Comparison of ENCODE assay signal across 25 mouse cellular contexts in the genomic region with DNA sequence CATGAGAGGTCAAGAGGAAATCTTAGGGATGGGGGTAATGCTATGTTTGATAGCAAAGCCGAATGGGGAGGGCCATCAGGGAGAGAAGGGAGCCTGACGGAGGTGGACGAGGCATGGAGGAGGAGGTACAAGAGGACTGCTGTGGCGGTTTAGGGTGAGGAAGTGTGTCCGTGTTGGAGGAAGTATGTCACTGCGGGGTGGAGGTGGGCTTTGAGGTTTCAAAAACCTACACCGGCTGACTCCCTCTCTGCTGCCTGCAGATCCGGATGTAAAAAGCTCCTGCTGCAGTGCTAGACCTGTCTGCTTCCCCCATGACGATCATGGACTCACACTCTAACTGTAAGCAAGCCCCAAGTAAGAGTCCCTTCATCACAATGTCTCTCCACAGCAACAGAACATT. TPM values are rescaled to one million over a fixed set of nuclear protein-coding genes. Genes with fewer than 3 reads are reported as not detected.
DNase-seq lines count a peak whose midpoint lies in the region; ATAC-seq and TF ChIP-seq lines count a peak whose summit lies in the region.
"Had no signal": no experiment of that assay in that cellular context is flagged by ENCODE, and none has a peak within 500 bp of the region (broad histone marks: within the 10 kb centered on the region; RNA-seq: fewer than 3 reads in every experiment).

No protein-coding gene starts in this region.

- no peaks in the 10 kb centered on the region; the same call in 1 of the 2 replicates for H3K27me3 ChIP-seq in testis, adult 2 months (ENCODE audit: control insufficient read depth, insufficient read depth, low read length)
- H3K27me3 ChIP-seq: CH12.LX, Patski had no signal

- no peak for TF ChIP-seq POLR2A in testis, adult 2 months (IDR thresholded peaks at IDR 0.05; ENCODE audit: control insufficient read depth, low read depth, low read length)

- H3K36me3 ChIP-seq in testis, adult 2 months (ENCODE audit: control insufficient read depth, insufficient read depth, low read length): no peaks in the 10 kb centered on the region
- H3K36me3 ChIP-seq: embryonic facial prominence, embryonic 10.5 days; forebrain, embryonic 15.5 days; heart, embryonic 12.5 days; hindbrain, embryonic 12.5 days had no signal

- ATAC-seq in hematopoietic stem cell, adult 5-6 weeks (replicated peaks in 1 of 2; ENCODE audit: insufficient read depth in 1 of 2, low FRiP score in 2 of 2, low TSS enrichment in 1 of 2, low read depth in 1 of 2, poor library complexity in 2 of 2, severe bottlenecking in 2 of 2): peak; percentile 91 to 98
- ATAC-seq: activated CD4-positive, CD25-positive, alpha-beta regulatory T cell, adult 4 months; forebrain, embryonic 15.5 days; hindbrain, embryonic 16.5 days; Patski had no signal

- no peak overlapping the region for H3K27ac ChIP-seq in testis, adult 2 months (ENCODE audit: control insufficient read depth, insufficient read depth, low read depth, low read length)
- H3K27ac ChIP-seq: embryonic facial prominence, embryonic 10.5 days; forebrain, embryonic 15.5 days; hindbrain, embryonic 12.5 days had no signal

- H3K4me3 ChIP-seq in testis, adult 2 months (ENCODE audit: control insufficient read depth, low read depth, low read length): peak overlapping the region; percentile 65
- H3K4me3 ChIP-seq: embryonic facial prominence, embryonic 10.5 days; erythroblast, embryonic 14.5 days; forebrain, embryonic 15.5 days; heart, embryonic 12.5 days; hindbrain, embryonic 12.5 days had no signal

- no peak for DNase-seq in testis, postnatal 10 days (ENCODE audit: low spot score)
- peak; percentile 52 for DNase-seq in thymus, postnatal 0 days (ENCODE audit: low spot score)
- peak; percentile 36 for DNase-seq in thymus, postnatal 4 days
- DNase-seq in urinary bladder, adult 2 months (ENCODE audit: low spot score): no peak
- no peak for DNase-seq in embryo, embryonic 10 days (ENCODE audit: low spot score)
- no peak for DNase-seq in ovary, postnatal 14 days (ENCODE audit: low spot score)
- DNase-seq: adrenal gland, postnatal 14 days; cerebellum, adult 11-12 months; cerebellum, adult 9-10 months; cerebellum, postnatal 25 days; gastrocnemius, postnatal 10 days had no signal

- H3K4me1 ChIP-seq in testis, adult 2 months (ENCODE audit: control insufficient read depth, insufficient read depth, low read length): peaks cover 4% of the 10 kb centered on the region; the same call in 1 of the 2 replicates

- TF ChIP-seq CTCF in testis, adult 2 months (IDR thresholded peaks at IDR 0.05; ENCODE audit: control insufficient read depth, insufficient read depth, insufficient replicate concordance, low read depth, low read length): no peak

RNA-seq across cellular contexts. Expression of gene Tekt5, which starts 2.7 kb away (rescaled TPM):
- polyA plus RNA-seq in testis, adult 2 months (2012; rRNA removed): 224 and 226 TPM in 2 replicates
- not detected in 2 replicates for total RNA-seq in hematopoietic stem cell, adult 5-6 weeks (2017)
- 1.3 and 1.6 TPM in 2 replicates for polyA plus RNA-seq in thymus, postnatal 0 days (2015; fragmentation: Nextera tagmentation; extraction: Ambion mirVana)
- polyA plus RNA-seq in urinary bladder, adult 2 months (2012; rRNA removed): 1.3 and 1.4 TPM in 2 replicates
- total RNA-seq: adrenal gland, adult 18-20 months; adrenal gland, postnatal 14 days; CH12.LX; heart, postnatal 25 days had no signal
- polyA plus RNA-seq: activated CD4-positive, CD25-positive, alpha-beta regulatory T cell, adult 4 months; erythroblast, embryonic 14.5 days; forebrain, embryonic 11.5 days; Patski had no signal

RNA-seq across cellular contexts. Expression of gene Nubp1, which starts 19.2 kb away (rescaled TPM):
- polyA plus RNA-seq in testis, adult 2 months (2012; rRNA removed): 19.0 and 20.6 TPM in 2 replicates
- total RNA-seq in hematopoietic stem cell, adult 5-6 weeks (2017): 35.9 and 42.6 TPM in 2 replicates
- polyA plus RNA-seq in thymus, postnatal 0 days (2015; fragmentation: Nextera tagmentation; extraction: Ambion mirVana): 87.5 and 87.9 TPM in 2 replicates
- polyA plus RNA-seq in urinary bladder, adult 2 months (2012; rRNA removed): 24.2 and 31.7 TPM in 2 replicates

RNA-seq across cellular contexts. Expression of gene Tvp23a, which starts 54.6 kb away (rescaled TPM):
- 0.30 and 0.37 TPM in 2 replicates for polyA plus RNA-seq in testis, adult 2 months (2012; rRNA removed)
- 0.19 TPM in 1 of 2 replicates, not detected in the other for total RNA-seq in hematopoietic stem cell, adult 5-6 weeks (2017)
- polyA plus RNA-seq in thymus, postnatal 0 days (2015; fragmentation: Nextera tagmentation; extraction: Ambion mirVana): 3.1 and 3.6 TPM in 2 replicates
- 4.9 and 6.1 TPM in 2 replicates for polyA plus RNA-seq in urinary bladder, adult 2 months (2012; rRNA removed)
- polyA plus RNA-seq: erythroblast, embryonic 14.5 days had no signal

Comparison
In these comparisons a context has a peak if more than half of its experiments do, and no peak if none do; other contexts are left out.
1. DNase-seq: peak in thymus, postnatal 0 days (single experiment) and thymus, postnatal 4 days (single experiment); none in testis, postnatal 10 days (single experiment), urinary bladder, adult 2 months (single experiment), embryo, embryonic 10 days (single experiment) and ovary, postnatal 14 days (single experiment).
2. RNA of gene Tekt5, which starts 2.7 kb away (polyA plus RNA-seq): 224 to 226 TPM in testis, adult 2 months; 1.3 to 1.6 TPM in thymus, postnatal 0 days and 1.3 to 1.4 TPM in urinary bladder, adult 2 months; every median in the first group is over 10 times any median in the second.